Mouse (Mus musculus) left cerebral cortex, postnatal 25 days (tissue): ENCODE measurements around the gene Arhgef25. TPM values are rescaled to one million over a fixed set of nuclear protein-coding genes. Genes with fewer than 3 reads are reported as not detected.
"Not testable (repeated sequence)": the region's sequence is repeated elsewhere in the genome, so short reads cannot be mapped to it uniquely, and the experiment has no call there.

Experiments
- DNase-seq, 2 experiments: peaks; one replicate each; pipeline ENCODE4 v3.0.0; 2022; ENCODE audit warnings: low spot score in 2 of 2, mixed read lengths in 1 of 2
- intact Hi-C: fragments of 180-260 bp; cut with DNase I; formaldehyde crosslinking; loops from one replicate; pipeline ENCODE4 v1.15.1; 2025
- total RNA-seq, 2 experiments: library from RNA; stranded (reverse); gene quantifications; 2 replicates each; pipeline ENCODE4 v1.2.3; 2021

The Arhgef25 gene
- total RNA-seq, 2 experiments from 2014 or later: 142 to 156 TPM

DNA sequence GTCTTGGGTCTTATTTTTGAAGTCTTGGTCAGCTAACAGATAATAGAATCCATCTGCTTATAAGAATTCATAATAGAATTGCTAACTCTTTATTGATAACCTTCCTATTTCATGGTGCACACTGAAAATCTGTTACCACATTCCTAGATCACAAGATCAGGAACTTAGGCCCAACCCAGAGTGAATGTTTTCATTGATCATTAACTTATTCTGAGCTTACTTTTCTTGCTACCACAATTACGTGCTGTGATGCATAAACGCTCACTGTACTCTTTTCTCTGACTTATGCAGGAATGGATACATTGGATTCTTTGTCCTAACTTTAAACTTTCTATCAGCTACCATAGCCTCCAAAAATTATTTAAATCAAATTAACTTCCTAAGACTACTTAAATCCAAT is 35.6 kb downstream of the Arhgef25 start:
- intact Hi-C loops: no loop called here
- no peak for DNase-seq

DNA sequence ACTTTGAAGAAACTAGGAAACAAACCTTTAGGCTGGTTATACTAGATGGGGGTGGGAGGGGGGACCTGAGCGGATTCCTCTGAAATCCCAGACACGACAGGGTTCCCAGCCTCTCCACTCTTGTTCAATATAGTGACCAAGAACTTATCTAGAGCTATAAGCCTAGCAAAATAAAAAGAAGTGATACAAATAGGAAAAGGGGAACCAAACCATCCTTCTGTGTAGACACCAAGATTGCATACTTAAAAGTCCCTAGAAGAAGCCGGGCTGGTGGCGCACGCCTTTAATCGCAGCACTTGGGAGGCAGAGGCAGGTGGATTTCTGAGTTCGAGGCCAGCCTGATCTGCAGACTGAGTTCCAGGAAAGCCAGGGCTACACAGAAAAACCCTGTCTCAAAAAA is 36.6 kb downstream of the Arhgef25 start:
- intact Hi-C loops: no loop called here
- DNase-seq: no peak

DNA sequence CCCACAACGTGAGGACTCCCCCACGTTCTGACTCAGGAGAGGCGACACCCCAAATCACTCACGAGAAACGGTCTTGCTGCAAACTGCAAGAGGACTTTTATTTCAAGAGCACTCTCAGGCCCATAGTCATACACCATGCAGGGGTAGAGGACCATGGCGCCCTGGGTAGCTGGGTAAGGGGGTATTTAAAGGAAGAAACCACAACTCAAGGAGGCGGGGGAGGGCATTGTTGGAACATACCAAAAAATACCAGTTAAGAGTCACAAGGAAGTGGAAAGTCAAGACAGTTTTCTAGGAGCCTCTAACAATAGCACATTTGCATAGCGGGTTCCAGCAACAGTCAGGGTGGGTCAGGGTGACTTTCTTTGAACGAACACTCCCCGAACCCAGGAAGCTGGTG is 37.3 kb downstream of the Arhgef25 start:
- DNase-seq, intact Hi-C loops: not testable (repeated sequence)

DNA sequence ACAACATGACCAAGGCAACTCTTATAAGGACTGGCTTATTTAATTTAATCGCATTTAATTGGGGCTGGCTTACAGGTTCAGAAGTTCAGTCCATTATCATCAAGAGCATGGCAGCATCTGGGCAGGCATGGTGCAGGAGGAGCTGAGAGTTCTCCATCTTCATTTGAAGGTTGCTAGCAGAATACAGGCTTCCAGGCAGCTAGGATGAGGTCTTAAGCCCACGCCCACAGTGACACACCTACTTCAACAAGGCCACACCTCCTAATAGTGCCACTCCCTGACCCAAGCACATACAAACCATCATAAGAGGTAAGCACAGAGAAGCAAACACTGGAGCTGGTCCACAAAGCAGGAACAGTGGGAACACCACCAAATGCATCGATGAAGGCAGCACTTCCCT is 38.6 kb downstream of the Arhgef25 start:
- intact Hi-C loops, DNase-seq: not testable (repeated sequence)

GRCm38 (mm10) chr10:127150471-127150872 is 39.4 kb downstream of the Arhgef25 start:
- DNase-seq: no peak
- intact Hi-C loops: no loop called here

DNA sequence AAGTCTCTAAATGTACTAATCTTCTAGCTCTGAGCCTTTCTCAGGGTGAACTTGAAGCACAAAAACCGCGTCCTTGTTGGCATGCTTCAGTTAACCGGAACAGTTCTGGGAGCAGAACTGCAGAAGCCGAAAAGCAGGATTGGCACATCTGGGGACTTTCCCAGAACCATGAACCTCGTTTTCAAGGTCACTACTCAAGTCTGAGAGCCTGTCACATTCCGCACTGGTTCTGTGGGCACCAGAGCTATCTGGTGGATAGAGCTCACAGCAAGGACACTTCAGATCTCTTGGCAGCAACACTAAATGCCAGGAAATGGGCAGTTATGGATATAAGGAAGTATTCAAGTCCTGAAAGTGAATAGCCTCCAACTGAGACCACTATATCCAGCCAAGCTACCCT is 42.7 kb downstream of the Arhgef25 start:
- DNase-seq: no peak
- intact Hi-C loops: no loop called here

DNA sequence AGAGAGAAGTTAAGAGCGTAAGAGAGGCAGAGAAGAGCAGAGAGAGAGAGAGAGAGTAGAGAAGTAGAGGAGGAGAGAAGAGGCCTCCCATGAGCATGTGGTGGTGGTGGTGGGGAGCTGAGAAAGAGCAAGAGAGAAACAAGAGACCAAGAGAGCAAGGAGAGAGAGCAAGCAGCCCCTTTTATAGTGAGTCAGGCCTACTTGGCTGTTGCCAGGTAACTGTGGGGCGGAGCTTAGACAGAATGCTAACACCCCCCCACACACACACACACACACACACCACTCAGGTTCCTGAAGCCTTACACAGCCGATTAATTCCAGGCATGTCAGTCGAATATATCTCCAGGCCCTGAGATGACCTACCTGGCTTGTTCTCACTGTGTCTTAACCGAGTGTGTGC is 44.6 kb downstream of the Arhgef25 start:
- intact Hi-C loops: no loop called here

GRCm38 (mm10) chr10:127144536-127144935 is 45.3 kb downstream of the Arhgef25 start:
- DNase-seq: no peak
- intact Hi-C loops: no loop called here

More for the DNA sequence above, 44.6 kb downstream of the Arhgef25 start:
- no peak for DNase-seq

DNA sequence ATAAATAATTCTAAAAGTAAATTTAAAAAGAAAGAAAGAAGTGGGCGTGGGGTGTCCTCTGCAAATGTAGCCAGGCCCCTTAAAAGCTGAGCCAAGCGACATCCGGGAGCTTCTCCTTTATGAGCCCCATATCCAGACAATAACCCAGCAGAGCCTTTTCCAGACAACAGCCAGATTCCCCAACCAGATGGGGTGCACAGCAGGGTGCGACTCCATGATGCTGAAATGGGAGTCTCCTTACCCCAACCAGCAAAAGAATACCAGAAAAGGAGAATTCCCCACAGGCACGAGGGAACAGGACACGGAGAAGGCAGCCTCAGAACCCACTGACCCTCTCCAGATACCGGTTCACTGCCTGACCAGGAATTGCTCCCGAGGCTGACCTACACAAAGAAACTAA is 46.7 kb downstream of the Arhgef25 start:
- DNase-seq: no peak
- intact Hi-C loops: no loop called here

DNA sequence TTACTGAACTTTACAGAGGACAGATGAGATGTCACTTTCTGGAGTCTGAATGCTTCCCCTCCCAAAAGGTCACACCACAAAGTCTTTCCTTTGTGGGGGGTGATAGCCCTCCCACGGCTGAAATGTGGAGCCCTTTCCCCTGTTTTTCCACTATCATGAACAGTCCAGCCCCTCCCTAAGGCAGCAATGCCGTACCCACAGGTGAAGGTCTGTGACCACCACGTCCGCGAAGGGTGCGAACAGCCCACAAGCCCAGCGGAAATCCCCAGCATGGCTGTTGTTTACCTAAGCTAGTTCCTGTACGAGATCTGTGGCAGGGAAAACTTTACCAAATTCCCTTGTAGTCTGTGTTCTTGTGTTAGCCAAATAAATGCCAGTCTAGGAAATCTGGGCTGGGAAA is 48.4 kb downstream of the Arhgef25 start:
- DNase-seq: no peak
- intact Hi-C loops: no loop called here

- no peak for DNase-seq
- intact Hi-C loops: no loop called here
Observed at GRCm38 (mm10) chr10:127140971-127141370, 48.9 kb downstream of the Arhgef25 start.

DNA sequence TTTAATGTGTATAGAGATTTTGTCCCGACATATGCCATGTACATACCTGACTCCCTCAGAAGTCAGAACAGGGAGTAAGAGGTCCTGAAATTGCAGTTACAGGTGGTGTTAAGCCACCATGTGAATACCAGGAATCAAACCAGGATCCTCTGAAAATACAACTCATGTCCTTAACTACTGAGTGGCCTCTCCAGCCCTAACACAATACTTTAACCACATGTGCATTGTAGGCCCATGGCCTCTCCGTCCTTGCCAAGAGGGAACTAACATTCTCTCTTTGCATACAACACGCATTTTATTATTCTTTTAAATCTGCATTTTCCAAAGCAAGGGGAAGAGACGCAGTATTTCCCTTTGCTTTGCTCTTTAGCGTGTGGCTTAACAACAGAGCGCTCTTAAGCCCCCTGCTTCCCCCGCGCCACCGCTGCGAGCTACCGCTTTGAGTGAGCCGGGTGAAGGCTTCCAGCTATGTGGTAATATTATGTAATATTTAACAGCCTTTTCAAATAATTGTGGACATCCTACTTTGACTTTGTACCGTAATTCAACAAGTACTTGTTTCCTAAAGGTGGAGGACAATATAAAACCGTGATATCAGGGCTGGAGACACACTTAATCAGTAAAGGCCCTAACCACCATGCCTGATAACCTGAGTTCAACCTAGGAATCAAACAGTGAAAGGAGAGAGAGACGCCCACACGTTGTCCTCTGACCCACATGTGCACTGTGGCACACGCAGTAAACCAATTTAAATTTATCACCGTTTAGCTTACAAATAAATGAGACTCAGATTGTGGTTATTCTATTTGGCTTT is 51.3 kb downstream of the Arhgef25 start:
- intact Hi-C loops: no loop called here
- DNase-seq: no peak

DNA sequence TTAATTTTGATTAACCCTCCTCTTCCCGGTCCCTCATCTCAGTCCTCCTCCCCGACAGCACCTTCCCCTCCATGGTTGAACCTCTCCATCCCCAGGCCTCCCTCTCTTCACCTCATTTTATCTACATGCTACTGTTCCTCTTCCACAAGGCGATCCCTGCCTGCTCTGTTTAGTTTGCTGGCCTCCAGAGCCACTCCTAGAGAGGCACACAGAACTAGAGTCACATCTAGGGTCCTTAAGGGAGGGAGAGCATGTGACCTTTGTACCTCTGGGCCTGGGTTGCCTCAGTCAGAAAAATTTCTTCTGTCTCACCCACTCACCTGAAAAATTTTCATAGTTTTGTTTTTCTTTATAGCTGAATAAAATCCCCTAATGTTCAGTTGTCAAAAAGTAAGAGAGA is 52.0 kb downstream of the Arhgef25 start:
- intact Hi-C loops: no loop called here
- DNase-seq: no peak

- intact Hi-C loops: no loop called here
Observed at GRCm38 (mm10) chr10:127136510-127136909, 53.4 kb downstream of the Arhgef25 start.

GRCm38 (mm10) chr10:127135118-127135836 is 54.6 kb downstream of the Arhgef25 start:
- no peak for DNase-seq
- intact Hi-C loops: no loop called here

More at GRCm38 (mm10) chr10:127136510-127136909, 53.4 kb downstream of the Arhgef25 start:
- no peak for DNase-seq

DNA sequence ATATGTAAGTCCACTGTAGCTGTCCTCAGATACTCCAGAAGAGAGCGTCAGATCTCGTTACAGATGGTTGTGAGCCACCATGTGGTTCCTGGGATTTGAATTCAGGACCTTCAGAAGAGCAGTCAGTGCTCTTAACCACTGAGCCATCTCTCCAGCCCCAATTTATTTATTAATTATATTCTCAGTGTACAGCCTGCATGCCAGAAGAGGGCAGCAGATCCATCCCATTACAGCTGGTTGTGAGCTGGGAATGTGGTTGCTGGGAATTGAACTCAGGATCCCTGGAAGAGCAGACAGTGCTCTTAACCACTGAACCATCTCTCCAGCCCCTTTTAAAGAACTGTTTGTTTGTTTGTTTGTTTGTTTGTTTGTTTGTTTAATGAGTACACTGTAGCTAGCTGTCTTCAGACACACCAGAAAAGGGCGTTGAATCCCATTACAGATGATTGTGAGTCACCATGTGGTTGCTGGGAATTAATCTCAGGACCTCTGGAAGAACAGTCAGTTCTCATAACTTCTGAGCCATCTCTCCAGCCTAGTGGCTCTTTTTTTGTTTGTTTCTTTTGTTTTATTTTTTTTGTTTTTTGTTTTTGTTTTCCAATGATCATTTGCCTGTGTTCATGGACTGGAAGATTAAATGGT is 55.4 kb downstream of the Arhgef25 start:
- intact Hi-C loops, DNase-seq: not testable (repeated sequence)

Other genes starting within 250 kb of the Arhgef25 start
- 10 to 100 TPM; 69.2 to 80.7 TPM for gene Ctdsp2, start 211.4 kb downstream of the Arhgef25 start, total RNA-seq
- under 1 TPM in 1 of 2 experiments, not detected in 1; 0.25 TPM for gene Avil, start 189.4 kb downstream of the Arhgef25 start, total RNA-seq
- gene Tsfm, start 159.2 kb downstream of the Arhgef25 start, total RNA-seq: 10 to 100 TPM; 30.1 to 37.1 TPM
- 1 to 10 TPM; 8.7 to 9.7 TPM for gene Mettl1, start 148.7 kb downstream of the Arhgef25 start, total RNA-seq
- gene Eef1akmt3, start 148.6 kb downstream of the Arhgef25 start, total RNA-seq: under 1 TPM; 0.16 to 0.25 TPM
- gene Cyp27b1, start 141.8 kb downstream of the Arhgef25 start, total RNA-seq: 1 to 10 TPM in 1 of 2 experiments, under 1 TPM in 1; 0.57 to 1.1 TPM
- gene March9, start 129.9 kb downstream of the Arhgef25 start, total RNA-seq: 10 to 100 TPM; 21.7 to 21.8 TPM
- gene Cdk4, start 126.5 kb downstream of the Arhgef25 start, total RNA-seq: 10 to 100 TPM; 84.9 to 86.2 TPM
- 10 to 100 TPM; 65.5 to 71.5 TPM for gene Tspan31, start 119.8 kb downstream of the Arhgef25 start, total RNA-seq
- gene Agap2, start 114.8 kb downstream of the Arhgef25 start, total RNA-seq: 100 to 1,000 TPM; 678 to 689 TPM
- 100 to 1,000 TPM; 106 to 112 TPM for gene Os9, start 69.0 kb downstream of the Arhgef25 start, total RNA-seq
- 100 to 1,000 TPM; 111 to 116 TPM for gene B4galnt1, start 24.9 kb downstream of the Arhgef25 start, total RNA-seq
- 1 to 10 TPM; 2.4 to 4.1 TPM for gene Slc26a10, start 9.4 kb downstream of the Arhgef25 start, total RNA-seq
- 100 to 1,000 TPM; 210 TPM for gene Dtx3, start 5.6 kb upstream of the Arhgef25 start, total RNA-seq
- 10 to 100 TPM; 95.2 to 95.6 TPM for gene Pip4k2c, start 21.5 kb upstream of the Arhgef25 start, total RNA-seq
- gene Kif5a, start 73.3 kb upstream of the Arhgef25 start, total RNA-seq: 100 to 1,000 TPM; 934 to 952 TPM
- 100 to 1,000 TPM; 262 to 278 TPM for gene Dctn2, start 76.3 kb upstream of the Arhgef25 start, total RNA-seq
- 10 to 100 TPM; 32.2 to 38.9 TPM for gene Mbd6, start 98.9 kb upstream of the Arhgef25 start, total RNA-seq
- 10 to 100 TPM; 56.0 to 57.1 TPM for gene Mars, start 121.7 kb upstream of the Arhgef25 start, total RNA-seq
- 1 to 10 TPM in 1 of 2 experiments, under 1 TPM in 1; 0.99 to 1.1 TPM for gene Arhgap9, start 131.9 kb upstream of the Arhgef25 start, total RNA-seq
- 1 to 10 TPM; 2.2 to 2.3 TPM for gene Gli1, start 151.9 kb upstream of the Arhgef25 start, total RNA-seq
- under 1 TPM; 0.11 to 0.18 TPM for gene Inhbe, start 164.3 kb upstream of the Arhgef25 start, total RNA-seq
- gene Inhbc, start 180.3 kb upstream of the Arhgef25 start, total RNA-seq: not detected
- 100 to 1,000 TPM; 316 to 372 TPM for gene R3hdm2, start 190.2 kb upstream of the Arhgef25 start, total RNA-seq